10 mouse cellular contexts compared by ENCODE assay signal in the genomic region with DNA sequence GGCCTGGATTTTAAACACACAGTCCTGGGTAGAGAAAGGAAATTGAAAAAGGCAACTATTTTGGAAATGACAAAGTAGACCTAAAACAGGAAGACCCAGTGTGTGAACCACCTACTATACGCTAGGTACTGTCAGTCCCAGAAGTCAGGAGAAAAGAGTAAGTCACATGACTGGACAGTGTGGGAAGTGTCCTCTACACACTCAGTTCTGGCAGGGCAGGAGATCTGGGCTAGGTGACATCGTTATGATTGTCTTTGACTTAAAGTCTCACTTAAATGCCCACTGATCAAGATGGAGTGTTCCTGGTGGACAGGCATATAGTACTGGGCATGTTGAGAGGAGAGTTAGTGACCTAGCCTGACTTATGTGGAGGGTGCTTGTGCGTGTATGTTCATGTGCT. TPM values are rescaled to one million over a fixed set of nuclear protein-coding genes. Genes with fewer than 3 reads are reported as not detected.
DNase-seq lines count a peak whose midpoint lies in the region; ATAC-seq and TF ChIP-seq lines count a peak whose summit lies in the region.
"Had no signal": no experiment of that assay in that cellular context is flagged by ENCODE, and none has a peak within 500 bp of the region (broad histone marks: within the 10 kb centered on the region; RNA-seq: fewer than 3 reads in every experiment).

No protein-coding gene starts in this region.

- no peak for TF ChIP-seq POLR2A in small intestine, adult 2 months (IDR thresholded peaks at IDR 0.05; ENCODE audit: low read depth, low read length)

- ATAC-seq in heart, embryonic 11.5 days (replicated peaks; ENCODE audit: insufficient number of reproducible peaks, low FRiP score, low TSS enrichment) = no peak
- ATAC-seq in lung, embryonic 14.5 days (ENCODE audit: insufficient read depth) = no peak
- ATAC-seq in embryonic facial prominence, embryonic 15.5 days (ENCODE audit: insufficient number of reproducible peaks, low FRiP score, low TSS enrichment, low read depth) = no peak
- ATAC-seq: inflammation-experienced regulatory T-cells, adult 6 months; midbrain, embryonic 16.5 days had no signal

- peaks cover 43% of the 10 kb centered on the region for H3K4me1 ChIP-seq in heart, embryonic 11.5 days (ENCODE audit: control insufficient read depth, insufficient read depth, low read length)
- peaks cover 52% of the 10 kb centered on the region for H3K4me1 ChIP-seq in lung, embryonic 14.5 days (ENCODE audit: insufficient read depth)
- H3K4me1 ChIP-seq in embryonic facial prominence, embryonic 15.5 days = peaks cover 80% of the 10 kb centered on the region
- H3K4me1 ChIP-seq in small intestine, adult 2 months (ENCODE audit: control insufficient read depth, insufficient read depth, insufficient read length, low read length) = peaks cover 37% of the 10 kb centered on the region

- no peaks in the 10 kb centered on the region for H3K27me3 ChIP-seq in heart, embryonic 11.5 days (ENCODE audit: control insufficient read depth, insufficient read depth, low read length)
- no peaks in the 10 kb centered on the region for H3K27me3 ChIP-seq in lung, embryonic 14.5 days (ENCODE audit: insufficient read depth, low read length)
- no peaks in the 10 kb centered on the region for H3K27me3 ChIP-seq in embryonic facial prominence, embryonic 15.5 days
- no peaks in the 10 kb centered on the region for H3K27me3 ChIP-seq in small intestine, adult 2 months (ENCODE audit: control insufficient read depth, insufficient read depth, low read length)

- peak overlapping the region; percentile 75 for H3K27ac ChIP-seq in heart, embryonic 11.5 days (ENCODE audit: low read depth, low read length)
- peak overlapping the region; percentile 64 for H3K27ac ChIP-seq in lung, embryonic 14.5 days (ENCODE audit: low read depth)
- H3K27ac ChIP-seq in embryonic facial prominence, embryonic 15.5 days (replicated peaks) = peak overlapping the region; percentile 99
- peak overlapping the region; percentile 95 for H3K27ac ChIP-seq in small intestine, adult 2 months (ENCODE audit: insufficient read depth, low read depth, low read length)

- H3K9me3 ChIP-seq in heart, embryonic 11.5 days (replicated peaks; ENCODE audit: control insufficient read depth, low read length) = no peaks in the 10 kb centered on the region
- no peaks in the 10 kb centered on the region for H3K9me3 ChIP-seq in lung, embryonic 14.5 days (ENCODE audit: low read depth, low read length)
- H3K9me3 ChIP-seq in embryonic facial prominence, embryonic 15.5 days (replicated peaks) = no peaks in the 10 kb centered on the region

- H3K36me3 ChIP-seq in heart, embryonic 11.5 days (ENCODE audit: control insufficient read depth, insufficient read depth, low read length) = no peaks in the 10 kb centered on the region; the same call in 1 of the 2 replicates
- H3K36me3 ChIP-seq in lung, embryonic 14.5 days (ENCODE audit: insufficient read depth) = peaks cover 4% of the 10 kb centered on the region; the same call in 1 of the 2 replicates
- peaks cover 19% of the 10 kb centered on the region; the same call in 1 of the 2 replicates for H3K36me3 ChIP-seq in embryonic facial prominence, embryonic 15.5 days
- H3K36me3 ChIP-seq in small intestine, adult 2 months (ENCODE audit: control insufficient read depth, insufficient read depth, low read length) = peaks cover 17% of the 10 kb centered on the region

- no peak for TF ChIP-seq CTCF in lung, embryonic 14.5 days (IDR thresholded peaks at IDR 0.05; ENCODE audit: low read depth)
- no peak for TF ChIP-seq CTCF in small intestine, adult 2 months (IDR thresholded peaks at IDR 0.05; ENCODE audit: extremely low read depth, insufficient read length, insufficient replicate concordance, low read depth, low read length)

- H3K4me2 ChIP-seq in heart, embryonic 11.5 days = peak overlapping the region; percentile 38
- peak overlapping the region; percentile 43 for H3K4me2 ChIP-seq in lung, embryonic 14.5 days
- H3K4me2 ChIP-seq in embryonic facial prominence, embryonic 15.5 days (replicated peaks) = peak overlapping the region; percentile 65

- H3K4me3 ChIP-seq in heart, embryonic 11.5 days (ENCODE audit: low read depth, low read length) = no peak overlapping the region
- no peak overlapping the region for H3K4me3 ChIP-seq in lung, embryonic 14.5 days (ENCODE audit: low read depth, low read length)
- peak overlapping the region; percentile 87 for H3K4me3 ChIP-seq in embryonic facial prominence, embryonic 15.5 days (replicated peaks)
- H3K4me3 ChIP-seq in small intestine, adult 2 months (ENCODE audit: low read depth, low read length) = peak overlapping the region; percentile 55; the same call in 1 of the 2 replicates

- H3K9ac ChIP-seq in heart, embryonic 11.5 days (ENCODE audit: low read depth, low read length) = no peak overlapping the region
- no peak overlapping the region; the same call in 1 of the 2 replicates for H3K9ac ChIP-seq in lung, embryonic 14.5 days
- H3K9ac ChIP-seq in embryonic facial prominence, embryonic 15.5 days = no peak overlapping the region

- DNase-seq in heart, adult 9 months (ENCODE audit: low spot score in 2 of 2) = no peak
- no peak for DNase-seq in lung, embryonic 14.5 days
- DNase-seq in lung, postnatal 14 days = no peak
- no peak for DNase-seq in right cerebral cortex, adult 2 months (ENCODE audit: low spot score in 2 of 2)
- no peak for DNase-seq in frontal cortex, postnatal 10 days (ENCODE audit: low spot score in 2 of 2)

- 90% methylated on average over 3 of the region's 3 CpGs for WGBS in heart, embryonic 11.5 days (ENCODE audit: insufficient replicate concordance)
- 90% methylated on average over 3 of the region's 3 CpGs for WGBS in lung, embryonic 14.5 days
- 86% methylated on average over 3 of the region's 3 CpGs for WGBS in embryonic facial prominence, embryonic 15.5 days
- WGBS in small intestine, adult 2 months = 55% methylated on average over 3 of the region's 3 CpGs

RNA-seq across cellular contexts. Expression of gene Anxa2, which starts 3.7 kb away (rescaled TPM):
- polyA plus RNA-seq in heart, embryonic 11.5 days (2014; fragmentation: Nextera tagmentation; extraction: Ambion mirVana) = 386 and 425 TPM in 2 replicates
- 474 and 484 TPM in 2 replicates for polyA plus RNA-seq in lung, embryonic 14.5 days (2014; fragmentation: Nextera tagmentation; extraction: Ambion mirVana)
- 1,678 and 1,714 TPM in 2 replicates for polyA plus RNA-seq in embryonic facial prominence, embryonic 15.5 days (2015; fragmentation: Nextera tagmentation; extraction: Ambion mirVana)
- polyA plus RNA-seq in small intestine, adult 2 months (2012; rRNA removed) = 269 and 791 TPM in 2 replicates

RNA-seq across cellular contexts. Expression of gene Ice2, which starts 59.4 kb away (rescaled TPM):
- polyA plus RNA-seq in heart, embryonic 11.5 days (2014; fragmentation: Nextera tagmentation; extraction: Ambion mirVana) = 14.5 and 15.6 TPM in 2 replicates
- 24.0 and 25.0 TPM in 2 replicates for polyA plus RNA-seq in lung, embryonic 14.5 days (2014; fragmentation: Nextera tagmentation; extraction: Ambion mirVana)
- polyA plus RNA-seq in embryonic facial prominence, embryonic 15.5 days (2015; fragmentation: Nextera tagmentation; extraction: Ambion mirVana) = 16.4 and 19.0 TPM in 2 replicates
- 0.38 and 0.46 TPM in 2 replicates for polyA plus RNA-seq in small intestine, adult 2 months (2012; rRNA removed)

Comparison
In these comparisons a context has a peak if more than half of its experiments do, and no peak if none do; other contexts are left out.
1. H3K4me3 ChIP-seq: peak in embryonic facial prominence, embryonic 15.5 days (single experiment) and small intestine, adult 2 months (single experiment); none in heart, embryonic 11.5 days (single experiment) and lung, embryonic 14.5 days (single experiment).
2. RNA of gene Ice2, which starts 59.4 kb away (polyA plus RNA-seq): 24.0 to 25.0 TPM in lung, embryonic 14.5 days, 16.4 to 19.0 TPM in embryonic facial prominence, embryonic 15.5 days and 14.5 to 15.6 TPM in heart, embryonic 11.5 days; 0.38 to 0.46 TPM in small intestine, adult 2 months; every median in the first group is over 10 times any median in the second.
3. Peak in every context shown above with its lines, with median percentiles within 50 percentile points of each other: H3K27ac ChIP-seq and H3K4me2 ChIP-seq.